Mouse (Mus musculus): ENCODE data around the gene Lipe. TPM values are rescaled to one million over a fixed set of nuclear protein-coding genes. Genes with fewer than 3 reads are reported as not detected.
A peak's percentile ranks its signal among the peaks of the same experiment; 100 is the strongest.

Lipe gene
- polyA plus RNA-seq, 1 experiment, result 35.0 TPM

GRCm38 (mm10) chr7:25376556-25376955, 22.0 kb downstream of the Lipe start:
- Histone ChIP-seq H3K4me1 (ENCODE audit: control insufficient read depth, insufficient read depth, insufficient read length) (peaks cover 4% of the 10 kb centered on the region), H3K36me3 (ENCODE audit: control insufficient read depth, insufficient read depth, low read length) (no peaks in the 10 kb centered on the region), H3K27ac (ENCODE audit: insufficient read depth, low read length) (no peak overlapping the region), H3K27me3 (ENCODE audit: control insufficient read depth, insufficient read depth, low read length) (no peaks in the 10 kb centered on the region), H3K4me3 (ENCODE audit: extremely low read depth, insufficient read depth, insufficient read length) (no peak overlapping the region)
- WGBS, result 39% methylated on average over 17 of the region's 17 CpGs
- TF ChIP-seq CTCF (IDR thresholded peaks at IDR 0.05; ENCODE audit: extremely low read depth, insufficient read depth, insufficient read length, insufficient replicate concordance) (no peak), POLR2A (IDR thresholded peaks at IDR 0.05; ENCODE audit: low read depth, low read length) (no peak)
- no peak for DNase-seq (ENCODE audit: low read depth in 1 of 2, low spot score in 2 of 2)

- H3K36me3 ChIP-seq (ENCODE audit: control insufficient read depth, insufficient read depth, low read length), result no peaks in the 10 kb centered on the region
- no peak for TF ChIP-seq CTCF (IDR thresholded peaks at IDR 0.05; ENCODE audit: extremely low read depth, insufficient read depth, insufficient read length, insufficient replicate concordance)
- no peak for TF ChIP-seq POLR2A (IDR thresholded peaks at IDR 0.05; ENCODE audit: low read depth, low read length)
- no peak for DNase-seq (ENCODE audit: low read depth in 1 of 2, low spot score in 2 of 2)
Observed at GRCm38 (mm10) chr7:25372441-25372840, 26.1 kb downstream of the Lipe start.

GRCm38 (mm10) chr7:25369058-25369749, 29.3 kb downstream of the Lipe start, which contains the start of gene Cnfn:
Gene Cnfn, minus strand, starts transcription at chr7:25369724.
- no peak within 1 kb of the TSS for H3K4me3 ChIP-seq (ENCODE audit: extremely low read depth, insufficient read depth, insufficient read length)

More at GRCm38 (mm10) chr7:25372441-25372840, 26.1 kb downstream of the Lipe start:
- WGBS, result 80% methylated on average over 5 of the region's 5 CpGs
- Histone ChIP-seq H3K4me1 (ENCODE audit: control insufficient read depth, insufficient read depth, insufficient read length) (no peaks in the 10 kb centered on the region), H3K27me3 (ENCODE audit: control insufficient read depth, insufficient read depth, low read length) (no peaks in the 10 kb centered on the region), H3K4me3 (ENCODE audit: extremely low read depth, insufficient read depth, insufficient read length) (no peak overlapping the region), H3K27ac (ENCODE audit: insufficient read depth, low read length) (no peak overlapping the region)

GRCm38 (mm10) chr7:25368333-25368732, 30.2 kb downstream of the Lipe start:
- H3K27me3 ChIP-seq (ENCODE audit: control insufficient read depth, insufficient read depth, low read length), result no peaks in the 10 kb centered on the region
- TF ChIP-seq POLR2A (IDR thresholded peaks at IDR 0.05; ENCODE audit: low read depth, low read length), result no peak
- TF ChIP-seq CTCF (IDR thresholded peaks at IDR 0.05; ENCODE audit: extremely low read depth, insufficient read depth, insufficient read length, insufficient replicate concordance), result no peak
- WGBS, result 33% methylated on average over 12 of the region's 12 CpGs
- DNase-seq (ENCODE audit: low read depth in 1 of 2, low spot score in 2 of 2), result no peak
- H3K36me3 ChIP-seq (ENCODE audit: control insufficient read depth, insufficient read depth, low read length), result no peaks in the 10 kb centered on the region
- H3K4me1 ChIP-seq (ENCODE audit: control insufficient read depth, insufficient read depth, insufficient read length), result no peaks in the 10 kb centered on the region
- H3K4me3 ChIP-seq (ENCODE audit: extremely low read depth, insufficient read depth, insufficient read length), result no peak overlapping the region
- no peak overlapping the region for H3K27ac ChIP-seq (ENCODE audit: insufficient read depth, low read length)

More at GRCm38 (mm10) chr7:25369058-25369749, 29.3 kb downstream of the Lipe start, which contains the start of gene Cnfn:
- no peaks in the 10 kb centered on the region for H3K27me3 ChIP-seq (ENCODE audit: control insufficient read depth, insufficient read depth, low read length)
- H3K27ac ChIP-seq (ENCODE audit: insufficient read depth, low read length), result no peak within 1 kb of the TSS
- WGBS, result 67% methylated on average over 12 of the region's 12 CpGs
- no peaks in the 10 kb centered on the region for H3K4me1 ChIP-seq (ENCODE audit: control insufficient read depth, insufficient read depth, insufficient read length)
- H3K36me3 ChIP-seq (ENCODE audit: control insufficient read depth, insufficient read depth, low read length), result no peaks in the 10 kb centered on the region
- DNase-seq (ENCODE audit: low read depth in 1 of 2, low spot score in 2 of 2), result no peak
- no peak for TF ChIP-seq POLR2A (IDR thresholded peaks at IDR 0.05; ENCODE audit: low read depth, low read length)
- no peak for TF ChIP-seq CTCF (IDR thresholded peaks at IDR 0.05; ENCODE audit: extremely low read depth, insufficient read depth, insufficient read length, insufficient replicate concordance)

GRCm38 (mm10) chr7:25367632-25368293, 30.7 kb downstream of the Lipe start:
- Histone ChIP-seq H3K4me3 (ENCODE audit: extremely low read depth, insufficient read depth, insufficient read length) (no peak overlapping the region), H3K4me1 (ENCODE audit: control insufficient read depth, insufficient read depth, insufficient read length) (no peaks in the 10 kb centered on the region), H3K27me3 (ENCODE audit: control insufficient read depth, insufficient read depth, low read length) (no peaks in the 10 kb centered on the region), H3K36me3 (ENCODE audit: control insufficient read depth, insufficient read depth, low read length) (no peaks in the 10 kb centered on the region), H3K27ac (ENCODE audit: insufficient read depth, low read length) (no peak overlapping the region)
- no peak for DNase-seq (ENCODE audit: low read depth in 1 of 2, low spot score in 2 of 2)
- no peak for TF ChIP-seq POLR2A (IDR thresholded peaks at IDR 0.05; ENCODE audit: low read depth, low read length)
- peak; percentile 33; the same call in 1 of the 2 replicates for TF ChIP-seq CTCF (IDR thresholded peaks at IDR 0.05; ENCODE audit: extremely low read depth, insufficient read depth, insufficient read length, insufficient replicate concordance)
- 6% methylated on average over 33 of the region's 33 CpGs for WGBS

GRCm38 (mm10) chr7:25365937-25366625, 32.4 kb downstream of the Lipe start:
- TF ChIP-seq POLR2A (IDR thresholded peaks at IDR 0.05; ENCODE audit: low read depth, low read length) (no peak), CTCF (IDR thresholded peaks at IDR 0.05; ENCODE audit: extremely low read depth, insufficient read depth, insufficient read length, insufficient replicate concordance) (no peak)
- no peak overlapping the region for H3K27ac ChIP-seq (ENCODE audit: insufficient read depth, low read length)
- WGBS, result 72% methylated on average over 13 of the region's 13 CpGs
- no peaks in the 10 kb centered on the region for H3K4me1 ChIP-seq (ENCODE audit: control insufficient read depth, insufficient read depth, insufficient read length)
- no peak for DNase-seq (ENCODE audit: low read depth in 1 of 2, low spot score in 2 of 2)
- H3K4me3 ChIP-seq (ENCODE audit: extremely low read depth, insufficient read depth, insufficient read length), result no peak overlapping the region
- H3K36me3 ChIP-seq (ENCODE audit: control insufficient read depth, insufficient read depth, low read length), result no peaks in the 10 kb centered on the region
- no peaks in the 10 kb centered on the region for H3K27me3 ChIP-seq (ENCODE audit: control insufficient read depth, insufficient read depth, low read length)
